Mouse (Mus musculus) heart, postnatal 0 days (tissue): ENCODE measurements around the gene Mpp4.

Source experiments
- CTCF ChIP-seq: IDR thresholded peaks from 2 replicates; pipeline ENCODE4 v1.5.1; 2016; ENCODE audit warnings: antibody characterized with exemption, control low read depth, low read depth
- EP300 ChIP-seq: IDR thresholded peaks from 2 replicates; pipeline ENCODE4 v1.6.1; 2016; ENCODE audit warnings: antibody characterized with exemption, low read depth

DNA sequence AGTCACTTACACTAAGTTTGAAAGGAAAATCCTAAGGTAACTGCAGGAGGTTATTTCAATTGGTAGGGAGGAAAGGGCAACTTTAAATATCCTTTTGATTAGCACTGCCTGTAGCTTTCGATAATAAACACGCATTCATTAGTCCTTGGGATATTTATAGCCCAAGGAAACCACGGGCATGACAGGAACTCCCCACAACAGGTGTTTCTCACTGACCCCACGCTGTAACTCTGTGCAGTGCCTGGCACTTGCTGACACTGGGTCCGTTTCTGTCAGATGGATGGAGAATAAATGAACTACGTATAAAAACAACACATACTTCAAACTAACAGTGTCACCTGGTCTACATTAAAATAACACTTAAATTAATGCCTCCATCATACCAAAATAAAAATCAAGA lies 31.8 kb upstream of the Mpp4 start:
- TF ChIP-seq CTCF: no peak
- TF ChIP-seq EP300: no peak
